Mouse (Mus musculus) mouse embryonic stem cell (cell line): ENCODE measurements around the gene Spag9.
"Not testable (repeated sequence)": the region's sequence is repeated elsewhere in the genome, so short reads cannot be mapped to it uniquely, and the experiment has no call there.

ENCODE experiments used
- in situ Hi-C, 2 experiments: fragments of 300-500 bp; cut with MboI; formaldehyde crosslinking; loops; 1 replicate in 1 of 2; 3 replicates in 1 of 2; pipeline ENCODE4 v1.14.3; 2019 to 2020; ENCODE audit warnings: low sequenced_read_pairs in 2 of 2, low pct_unique_long_range_greater_than_20kb in 1 of 2, mixed read lengths in 1 of 2; ENCODE audit not compliant: unreplicated experiment in 1 of 2

The Spag9 gene

DNA sequence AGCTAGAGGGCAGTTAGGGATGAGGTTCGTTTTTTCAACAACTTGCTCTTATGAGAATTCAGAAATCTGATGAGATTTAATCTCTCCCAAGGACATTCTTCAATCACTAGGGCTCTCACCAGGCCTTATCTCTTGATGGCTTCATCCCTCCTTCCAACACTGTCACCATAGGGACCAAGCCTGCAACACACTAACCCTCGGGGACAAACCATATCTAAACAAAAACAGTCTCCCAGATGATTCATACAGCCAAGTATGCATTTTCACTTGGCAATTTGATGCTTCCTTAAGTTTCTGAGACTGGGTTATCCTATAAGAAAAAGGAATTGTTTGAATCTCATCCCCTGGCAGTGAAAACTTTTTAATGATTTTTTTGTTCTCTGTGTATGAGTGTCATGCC, 37.1 kb downstream of the Spag9 start:
- in situ Hi-C loops: no loop called here

- in situ Hi-C loops: no loop called here
Measured at GRCm38 (mm10) chr11:94035974-94036373, 40.1 kb downstream of the Spag9 start.

- in situ Hi-C loops: no loop called here
Measured at GRCm38 (mm10) chr11:94041475-94041874, 45.6 kb downstream of the Spag9 start.

GRCm38 (mm10) chr11:94042301-94042700, 46.4 kb downstream of the Spag9 start:
- in situ Hi-C loops: not testable (repeated sequence)

- in situ Hi-C loops: no loop called here
Measured at GRCm38 (mm10) chr11:94043998-94044985, 48.4 kb downstream of the Spag9 start.

DNA sequence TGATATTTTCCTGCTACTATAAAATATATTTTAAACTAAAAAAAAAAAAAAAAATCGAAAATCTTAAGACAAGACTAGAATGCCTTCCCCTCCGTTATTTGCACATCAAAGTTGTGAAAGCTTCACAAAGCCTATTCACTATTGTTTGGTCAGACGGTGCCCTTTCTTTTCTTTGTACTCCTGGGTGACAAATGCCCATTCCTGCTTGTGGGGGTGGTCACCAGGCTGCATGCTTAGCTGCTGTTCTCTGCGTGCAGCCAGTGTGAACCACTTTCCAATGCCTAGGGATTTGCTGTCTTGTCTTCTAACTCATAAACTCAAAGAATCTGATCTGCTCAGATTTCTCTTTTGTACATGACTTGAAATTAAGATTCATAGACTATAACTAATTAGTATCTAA, 49.1 kb downstream of the Spag9 start:
- in situ Hi-C loops: no loop called here

DNA sequence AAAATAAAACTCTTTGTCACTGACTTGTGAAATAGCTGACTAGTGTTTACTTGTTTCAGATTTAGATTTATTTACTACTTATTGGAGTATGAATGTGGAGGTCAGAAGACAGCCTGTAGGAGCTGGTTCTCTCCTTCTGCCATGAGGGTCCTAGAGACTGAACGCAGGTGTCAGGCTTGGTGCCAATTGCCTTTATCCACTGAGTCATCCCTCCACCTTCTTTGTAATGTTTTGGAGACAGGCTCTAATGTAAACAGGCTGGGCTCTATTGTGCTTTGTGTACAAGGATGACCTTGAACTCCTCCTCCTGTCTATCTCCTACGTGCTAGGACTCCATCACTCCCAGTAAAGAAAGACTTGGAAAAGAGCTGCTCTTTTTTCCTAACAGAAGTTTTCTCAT, 51.4 kb downstream of the Spag9 start:
- in situ Hi-C loops: no loop called here

DNA sequence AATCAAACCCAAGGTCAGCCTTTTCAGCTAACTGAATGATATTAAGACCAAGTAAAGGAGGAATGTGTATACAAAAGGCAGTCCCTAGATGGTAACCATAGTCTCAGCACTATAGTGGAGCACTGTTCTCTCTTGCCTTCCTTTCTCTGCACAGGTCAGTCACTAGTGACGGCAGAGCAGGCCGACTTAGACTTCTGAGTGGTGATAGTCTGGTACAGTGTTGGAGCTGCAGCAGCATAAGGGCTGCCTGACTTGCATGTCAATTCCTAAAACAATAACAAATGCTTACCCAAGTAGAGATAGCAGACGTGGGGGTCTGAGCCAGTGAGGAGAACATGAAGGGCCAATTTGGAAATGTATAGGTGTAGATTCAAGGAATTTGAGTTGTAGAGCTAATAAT, 58.3 kb downstream of the Spag9 start:
- in situ Hi-C loops: no loop called here

GRCm38 (mm10) chr11:94054901-94055300, 59.0 kb downstream of the Spag9 start:
- in situ Hi-C loops: no loop called here

- in situ Hi-C loops: no loop called here
Measured at GRCm38 (mm10) chr11:94063941-94064340, 68.0 kb downstream of the Spag9 start.

- in situ Hi-C loops: no loop called here
Measured at GRCm38 (mm10) chr11:94070455-94070854, 74.6 kb downstream of the Spag9 start.

DNA sequence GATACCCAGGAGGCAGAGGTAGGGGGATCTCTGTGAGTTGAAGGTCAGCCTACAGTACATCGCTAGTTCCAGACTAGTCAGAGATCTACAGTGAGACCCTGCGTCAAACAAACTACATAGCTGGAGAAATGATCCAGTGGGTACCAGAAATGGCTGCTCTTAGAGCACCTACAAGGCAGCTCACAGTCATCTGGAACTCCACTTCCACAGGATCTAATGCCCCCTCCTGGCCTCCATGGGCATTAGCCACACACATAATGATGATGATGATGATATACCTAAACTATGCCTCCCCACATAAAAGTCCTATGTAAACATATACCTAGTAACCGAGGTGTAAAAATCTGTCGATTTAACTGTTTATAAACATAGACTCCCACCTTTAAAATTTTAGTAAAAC, 77.4 kb downstream of the Spag9 start:
- in situ Hi-C loops: no loop called here

- in situ Hi-C loops: not testable (repeated sequence)
Measured at GRCm38 (mm10) chr11:94086966-94087365, 91.1 kb downstream of the Spag9 start.

DNA sequence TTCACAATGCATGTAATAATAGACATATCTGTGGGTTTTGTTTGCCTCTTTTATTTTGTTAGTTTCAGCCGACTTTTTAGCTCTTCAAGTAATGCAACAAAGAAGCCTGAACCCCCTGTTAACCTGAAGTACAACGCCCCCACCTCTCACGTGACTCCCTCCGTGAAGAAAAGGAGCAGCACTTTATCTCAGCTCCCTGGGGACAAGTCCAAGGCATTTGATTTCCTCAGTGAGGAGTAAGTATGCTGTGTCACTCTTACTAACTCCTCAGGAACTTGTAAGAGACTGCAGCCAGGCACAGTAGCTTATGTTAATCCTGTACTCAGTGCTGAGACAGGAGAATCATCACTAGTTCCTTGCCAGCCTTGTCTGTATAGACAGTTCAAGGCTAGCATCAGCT, 94.6 kb downstream of the Spag9 start:
- in situ Hi-C loops: no loop called here

GRCm38 (mm10) chr11:94097489-94097888, 101.6 kb downstream of the Spag9 start:
- in situ Hi-C loops: no loop called here

DNA sequence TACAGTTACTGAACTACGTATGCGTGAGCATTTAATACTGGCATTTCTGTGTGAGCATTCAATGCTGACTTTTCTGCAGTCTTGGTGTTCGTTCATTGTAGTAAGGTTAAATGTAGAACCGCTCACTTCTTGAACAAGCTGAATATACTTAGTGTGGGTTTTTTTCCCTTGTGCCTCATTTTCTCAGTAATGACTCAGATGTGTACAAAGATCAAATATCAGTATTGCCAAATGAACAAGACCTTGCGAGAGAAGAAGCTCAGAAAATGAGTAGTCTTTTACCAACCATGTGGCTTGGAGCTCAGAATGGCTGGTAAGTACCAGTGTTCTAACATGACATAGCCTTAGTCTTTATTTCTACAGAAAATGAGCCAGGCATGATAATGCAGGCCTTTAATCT, 102.9 kb downstream of the Spag9 start:
- in situ Hi-C loops: no loop called here

DNA sequence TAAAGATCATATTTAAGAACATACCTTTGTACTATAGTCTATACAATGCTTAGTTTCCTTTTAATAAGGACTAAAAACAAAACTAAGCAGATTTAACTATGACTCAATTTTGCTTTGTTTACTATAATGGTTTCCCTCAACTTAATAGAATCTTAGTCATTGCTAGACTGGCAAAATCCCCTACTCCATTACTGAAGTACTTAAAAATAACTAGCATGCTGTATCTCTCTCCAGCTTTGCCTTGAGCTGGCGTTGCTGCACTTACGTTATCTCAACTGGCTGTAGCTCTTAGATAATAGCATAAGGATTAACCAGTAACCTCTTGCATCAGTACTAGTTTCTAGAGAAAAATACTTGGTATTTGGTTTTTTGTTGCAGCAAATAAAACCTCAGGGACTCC, 117.9 kb downstream of the Spag9 start:
- in situ Hi-C loops: no loop called here

- in situ Hi-C loops: no loop called here
Measured at GRCm38 (mm10) chr11:94115408-94115807, 119.5 kb downstream of the Spag9 start.

DNA sequence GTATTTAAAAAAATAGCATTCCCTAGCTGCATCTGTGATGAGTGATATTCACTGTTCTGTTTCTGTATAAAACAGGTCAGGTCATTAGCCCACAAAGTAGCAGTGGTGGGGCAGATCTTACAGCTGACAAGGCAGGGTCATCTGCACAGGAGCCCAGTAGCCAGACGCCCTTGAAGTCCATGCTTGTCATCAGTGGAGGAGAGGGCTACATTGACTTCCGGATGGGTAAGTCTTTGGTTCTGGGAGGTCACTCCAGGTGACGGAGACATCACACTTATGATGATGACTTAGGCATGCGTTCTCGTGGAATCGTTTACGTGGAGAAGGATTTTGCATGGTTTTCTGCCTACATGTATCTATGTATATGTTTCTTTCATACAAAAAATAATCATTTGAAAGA, 120.8 kb downstream of the Spag9 start:
- in situ Hi-C loops: no loop called here

- in situ Hi-C loops: no loop called here
Measured at GRCm38 (mm10) chr11:94117836-94118235, 121.9 kb downstream of the Spag9 start.
